Mouse (Mus musculus) bone marrow macrophage, adult 2 months (primary cell): ENCODE data around the gene Farsa. TPM values are rescaled to one million over a fixed set of nuclear protein-coding genes. Genes with fewer than 3 reads are reported as not detected.

ENCODE experiments used
- H3K27ac ChIP-seq: 2 replicates; pipeline ENCODE4 v1.5.1; 2012; ENCODE audit warnings: low read depth, low read length; ENCODE audit not compliant: insufficient read depth
- H3K4me1 ChIP-seq: 2 replicates; pipeline ENCODE4 v1.6.1; 2012; ENCODE audit warnings: low read length; ENCODE audit not compliant: control insufficient read depth, insufficient read depth
- H3K4me3 ChIP-seq: 2 replicates; pipeline ENCODE4 v1.5.1; 2012; ENCODE audit warnings: mild to moderate bottlenecking, low read length, moderate library complexity; ENCODE audit not compliant: insufficient read depth
- CTCF ChIP-seq: IDR thresholded peaks from 2 replicates; pipeline ENCODE4 v1.5.1; 2012; ENCODE audit warnings: low read depth, mild to moderate bottlenecking, low read length, moderate library complexity
- POLR2A ChIP-seq: IDR thresholded peaks from 2 replicates; pipeline ENCODE4 v1.6.1; 2012; ENCODE audit warnings: mild to moderate bottlenecking, low read depth, low read length, borderline replicate concordance
- polyA plus RNA-seq: library from polyadenylated mRNA; stranded (reverse); fragments of >200 nt; gene quantifications from 2 replicates; pipeline ENCODE4 v1.2.4, GENCODE M21; 2012; ENCODE audit not compliant: missing spikeins, insufficient read depth, insufficient read length

The Farsa gene
- polyA plus RNA-seq, 1 experiment = 30.5 TPM

- no peak for TF ChIP-seq POLR2A
- TF ChIP-seq CTCF = no peak
- Histone ChIP-seq H3K27ac (no peak overlapping the region), H3K4me3 (no peak overlapping the region), H3K4me1 (peaks cover 15% of the 10 kb centered on the region)
Observed at GRCm38 (mm10) chr8:84910551-84910950, 53.8 kb downstream of the Farsa start.

DNA sequence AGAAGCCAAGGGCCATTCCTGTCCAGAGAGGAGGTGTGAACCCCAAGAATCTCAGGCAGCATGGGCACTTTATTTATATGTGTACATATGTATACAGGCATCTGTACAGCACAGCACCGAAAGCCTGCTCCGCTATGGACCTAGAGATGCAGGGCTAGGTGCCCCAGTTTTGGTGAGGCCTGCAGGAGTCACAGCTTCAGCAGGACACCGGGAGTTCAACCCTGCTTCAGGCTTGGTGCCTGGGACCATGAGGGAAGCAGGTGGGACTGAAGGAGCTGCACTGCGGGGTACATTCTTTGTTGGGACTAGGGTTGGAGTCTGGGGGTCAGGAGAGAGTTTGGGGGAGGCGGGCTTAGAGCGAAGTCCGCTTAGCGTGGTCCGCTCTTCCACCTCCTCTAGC, 55.1 kb downstream of the Farsa start:
- Histone ChIP-seq H3K4me3 (no peak overlapping the region), H3K27ac (no peak overlapping the region), H3K4me1 (peaks cover 15% of the 10 kb centered on the region)
- TF ChIP-seq POLR2A = no peak
- TF ChIP-seq CTCF = no peak; the same call in 1 of the 2 replicates

DNA sequence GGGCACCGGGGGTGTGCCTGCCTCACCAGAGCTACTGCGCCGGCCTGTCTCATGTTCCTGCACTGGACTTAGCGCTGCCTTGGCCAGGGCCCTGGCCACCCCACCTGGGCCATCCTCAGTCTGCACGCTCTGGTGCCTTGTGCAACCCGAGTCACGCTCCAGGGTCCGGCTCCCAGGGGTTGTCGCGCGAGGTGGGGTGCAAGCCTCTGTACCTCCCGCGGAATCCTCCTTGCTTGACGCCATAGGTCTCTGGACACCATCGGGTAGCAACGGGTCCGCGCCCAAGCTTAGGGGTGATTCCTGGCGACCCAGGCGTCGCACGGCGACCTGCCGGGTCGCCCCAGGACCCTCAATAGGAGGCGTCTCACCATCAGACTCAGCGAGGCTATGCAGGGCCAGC, 55.6 kb downstream of the Farsa start:
- Histone ChIP-seq H3K27ac (no peak overlapping the region), H3K4me3 (peak overlapping the region; percentile 49; the same call in 1 of the 2 replicates), H3K4me1 (peaks cover 15% of the 10 kb centered on the region)
- TF ChIP-seq POLR2A = no peak
- TF ChIP-seq CTCF = no peak

DNA sequence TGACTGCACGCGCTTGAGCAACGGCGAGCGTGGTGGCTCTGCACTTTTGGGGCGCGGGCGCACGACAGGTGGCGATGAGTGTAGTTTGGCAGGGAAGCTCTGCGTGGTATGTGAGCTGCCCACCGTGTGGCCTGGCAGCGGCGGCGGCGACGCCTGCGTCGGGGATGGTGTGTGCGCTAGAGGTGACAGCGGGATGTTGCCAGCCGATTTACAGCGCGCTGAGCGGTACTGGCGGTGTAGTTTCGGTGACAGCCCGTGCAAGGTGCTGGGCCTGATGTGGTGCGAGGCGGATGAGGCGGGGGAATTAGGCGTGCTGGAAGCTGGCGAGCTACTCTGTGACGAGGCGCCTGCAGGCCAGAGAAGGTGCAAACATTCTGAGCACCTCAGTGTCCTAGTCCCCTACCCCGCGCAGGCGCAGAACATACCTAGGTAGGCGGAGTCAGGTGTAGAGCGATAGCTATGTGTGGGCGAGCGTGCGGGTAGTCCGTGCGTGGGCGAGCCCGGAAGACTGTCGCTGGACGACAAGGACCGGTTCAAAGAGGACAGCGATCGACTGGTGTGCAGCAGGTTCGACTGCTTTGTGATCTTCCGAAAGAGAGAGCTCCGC, 56.2 kb downstream of the Farsa start:
- no peak for TF ChIP-seq POLR2A
- TF ChIP-seq CTCF = no peak

DNA sequence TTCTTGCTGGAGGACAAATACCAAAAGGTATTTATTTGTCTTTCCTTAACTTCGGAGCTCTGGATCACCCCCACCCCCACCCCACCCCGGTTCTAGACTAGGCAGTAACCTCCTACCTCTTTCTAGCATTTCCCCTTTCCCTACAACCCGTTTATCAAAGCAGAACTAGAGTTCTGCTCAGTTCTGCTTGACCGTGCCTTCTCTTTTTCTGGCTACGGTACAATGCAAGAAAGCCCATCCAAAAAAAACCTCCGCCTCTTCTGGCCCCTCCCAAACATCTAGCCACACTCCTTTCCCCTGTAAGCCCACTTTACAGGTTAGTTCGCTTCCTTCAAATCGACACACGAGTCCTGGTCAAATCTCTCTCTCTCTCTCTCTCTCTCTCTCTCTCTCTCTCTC, 56.7 kb downstream of the Farsa start:
- H3K4me3 ChIP-seq = peak overlapping the region; percentile 49
- peak overlapping the region; percentile 49 for H3K27ac ChIP-seq
- peaks cover 13% of the 10 kb centered on the region for H3K4me1 ChIP-seq
- TF ChIP-seq POLR2A (no peak), CTCF (no peak)

More for the DNA sequence above, 56.2 kb downstream of the Farsa start:
- H3K4me1 ChIP-seq = peaks cover 13% of the 10 kb centered on the region
- peak overlapping the region; percentile 49 for H3K27ac ChIP-seq
- peak overlapping the region; percentile 49 for H3K4me3 ChIP-seq

DNA sequence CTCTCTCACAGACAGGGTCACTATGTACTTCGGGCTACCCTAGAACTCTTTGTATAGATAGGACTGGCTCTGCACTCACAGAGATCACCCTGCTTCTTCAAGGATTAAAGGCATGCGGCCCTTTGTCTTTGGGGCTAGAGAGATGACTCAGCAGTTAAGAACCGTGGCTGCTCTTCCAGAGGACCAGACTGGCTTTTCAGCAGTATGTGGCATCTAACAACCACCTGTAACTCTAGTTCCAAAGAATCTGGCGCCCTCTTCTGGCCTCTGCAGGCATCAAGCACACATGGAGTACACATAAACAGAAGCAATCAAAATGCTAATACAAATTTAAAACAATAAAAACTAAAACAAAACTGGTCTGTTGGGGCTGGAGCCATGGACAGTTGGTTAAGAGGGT, 57.2 kb downstream of the Farsa start:
- Histone ChIP-seq H3K4me3 (no peak overlapping the region), H3K4me1 (peaks cover 13% of the 10 kb centered on the region), H3K27ac (peak overlapping the region; percentile 34; the same call in 1 of the 2 replicates)
- TF ChIP-seq POLR2A = no peak
- peak; percentile 46 for TF ChIP-seq CTCF

GRCm38 (mm10) chr8:84915269-84915668, 58.5 kb downstream of the Farsa start:
- TF ChIP-seq CTCF (no peak), POLR2A (no peak)
- Histone ChIP-seq H3K4me3 (no peak overlapping the region), H3K4me1 (peaks cover 7% of the 10 kb centered on the region), H3K27ac (no peak overlapping the region)

GRCm38 (mm10) chr8:84917781-84918180, 61.0 kb downstream of the Farsa start:
- no peak overlapping the region for H3K27ac ChIP-seq
- peaks cover 14% of the 10 kb centered on the region for H3K4me1 ChIP-seq
- no peak for TF ChIP-seq CTCF
- no peak for TF ChIP-seq POLR2A
- no peak overlapping the region for H3K4me3 ChIP-seq

DNA sequence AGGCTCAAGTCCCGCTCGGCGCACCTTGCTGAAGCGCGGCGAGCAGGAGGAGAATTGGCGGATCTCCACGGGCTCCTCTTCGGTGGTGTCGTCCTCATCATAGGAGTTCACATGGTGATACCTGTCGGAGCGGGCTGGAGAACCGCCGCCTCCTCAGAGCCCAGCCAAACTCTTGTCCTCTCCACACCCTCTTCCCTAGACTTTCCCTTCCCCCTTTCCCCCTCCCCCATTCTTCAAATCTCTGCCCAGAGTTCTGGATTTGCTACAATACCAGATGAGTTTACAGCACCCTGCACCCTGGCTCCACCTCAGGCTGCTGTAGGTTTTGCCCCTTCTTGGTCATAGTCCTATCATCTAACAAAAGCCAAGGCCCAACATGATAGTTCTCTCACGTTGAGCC, 61.9 kb downstream of the Farsa start:
- no peak overlapping the region for H3K4me3 ChIP-seq

More for the DNA sequence above, 61.9 kb downstream of the Farsa start:
- no peak overlapping the region for H3K27ac ChIP-seq
- TF ChIP-seq CTCF = no peak
- TF ChIP-seq POLR2A = no peak
- peaks cover 13% of the 10 kb centered on the region for H3K4me1 ChIP-seq

Other genes with a start within 250 kb of the Farsa start
- gene Ier2, start 194.1 kb upstream of the Farsa start, polyA plus RNA-seq = 23.3 and 24.7 TPM in 2 replicates
- 46.8 and 58.4 TPM in 2 replicates for gene Trmt1, start 170.7 kb upstream of the Farsa start, polyA plus RNA-seq
- gene Nacc1, start 169.1 kb upstream of the Farsa start, polyA plus RNA-seq = 30.8 and 35.2 TPM in 2 replicates
- 91.9 and 102 TPM in 2 replicates for gene Lyl1, start 155.5 kb upstream of the Farsa start, polyA plus RNA-seq
- gene G430095P16Rik, start 134.0 kb upstream of the Farsa start, polyA plus RNA-seq = 1.0 and 1.1 TPM in 2 replicates
- 8.3 and 12.5 TPM in 2 replicates for gene Nfix, start 56.6 kb upstream of the Farsa start, polyA plus RNA-seq
- gene Dand5, start 34.2 kb upstream of the Farsa start, polyA plus RNA-seq = 3.3 and 5.4 TPM in 2 replicates
- gene Gadd45gip1, start 25.5 kb upstream of the Farsa start, polyA plus RNA-seq = 12.7 and 13.9 TPM in 2 replicates
- 49.1 and 54.0 TPM in 2 replicates for gene Rad23a, start 16.3 kb upstream of the Farsa start, polyA plus RNA-seq
- 674 and 696 TPM in 2 replicates for gene Calr, start 10.1 kb upstream of the Farsa start, polyA plus RNA-seq
- gene Syce2, start 15.1 kb downstream of the Farsa start, polyA plus RNA-seq = 19.4 and 19.6 TPM in 2 replicates
- gene Gcdh, start 36.9 kb downstream of the Farsa start, polyA plus RNA-seq = 13.4 and 17.6 TPM in 2 replicates
- not detected in 2 replicates for gene Klf1, start 44.9 kb downstream of the Farsa start, polyA plus RNA-seq
- gene Dnase2a, start 51.6 kb downstream of the Farsa start, polyA plus RNA-seq = 109 and 119 TPM in 2 replicates
- 0.28 and 0.42 TPM in 2 replicates for gene Mast1, start 80.4 kb downstream of the Farsa start, polyA plus RNA-seq
- not detected in 2 replicates for gene Rtbdn, start 90.0 kb downstream of the Farsa start, polyA plus RNA-seq
- not detected in 2 replicates for gene Gm49661, start 112.4 kb downstream of the Farsa start, polyA plus RNA-seq
- 267 and 279 TPM in 2 replicates for gene Prdx2, start 112.6 kb downstream of the Farsa start, polyA plus RNA-seq
- 39.8 and 40.7 TPM in 2 replicates for gene Rnaseh2a, start 112.8 kb downstream of the Farsa start, polyA plus RNA-seq
- gene Junb, start 121.7 kb downstream of the Farsa start, polyA plus RNA-seq = 71.1 and 80.8 TPM in 2 replicates
- gene Hook2, start 133.6 kb downstream of the Farsa start, polyA plus RNA-seq = 14.5 and 17.4 TPM in 2 replicates
- not detected in 2 replicates for gene Best2, start 157.5 kb downstream of the Farsa start, polyA plus RNA-seq
- 74.5 and 75.3 TPM in 2 replicates for gene Asna1, start 168.3 kb downstream of the Farsa start, polyA plus RNA-seq
- 145 and 177 TPM in 2 replicates for gene Trir, start 169.8 kb downstream of the Farsa start, polyA plus RNA-seq
- gene Tnpo2, start 179.9 kb downstream of the Farsa start, polyA plus RNA-seq = 34.0 and 44.4 TPM in 2 replicates
- gene Fbxw9, start 203.1 kb downstream of the Farsa start, polyA plus RNA-seq = 10.2 and 11.8 TPM in 2 replicates
- not detected in 2 replicates for gene Gm5741, start 211.0 kb downstream of the Farsa start, polyA plus RNA-seq
- 36.7 and 44.9 TPM in 2 replicates for gene Dhps, start 214.8 kb downstream of the Farsa start, polyA plus RNA-seq
- gene Wdr83os, start 223.8 kb downstream of the Farsa start, polyA plus RNA-seq = 90.2 and 113 TPM in 2 replicates
- 22.6 and 27.3 TPM in 2 replicates for gene Wdr83, start 224.3 kb downstream of the Farsa start, polyA plus RNA-seq
- 390 and 469 TPM in 2 replicates for gene Man2b1, start 226.3 kb downstream of the Farsa start, polyA plus RNA-seq